Mouse (Mus musculus): ENCODE results near the gene Gm13694.

The Gm13694 gene

DNA sequence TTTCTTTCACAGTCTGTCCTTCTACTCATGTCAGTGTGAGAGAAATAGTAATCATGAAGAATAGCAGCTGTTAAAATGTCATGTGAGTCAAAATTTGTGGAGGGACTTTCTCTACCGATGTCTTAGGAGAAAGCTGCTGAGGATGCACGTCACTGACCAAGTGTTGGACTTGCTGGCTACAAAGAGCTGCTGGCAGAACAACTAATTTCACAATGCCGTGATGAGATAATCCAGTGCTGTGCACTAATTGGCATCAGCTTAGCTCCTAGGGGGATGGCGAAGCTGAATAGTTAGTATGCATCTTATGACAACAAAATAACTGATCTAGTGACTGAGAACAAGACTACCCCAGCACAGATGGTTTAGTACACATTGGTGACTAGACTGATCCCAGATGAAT is 46.5 kb downstream of the Gm13694 start:
- no peak for DNase-seq (ENCODE audit: low read depth, low spot score)
